Mouse (Mus musculus): Measurements from ENCODE around the gene Stx3. TPM values are rescaled to one million over a fixed set of nuclear protein-coding genes. Genes with fewer than 3 reads are reported as not detected.

Stx3 gene
- polyA plus RNA-seq (2015; fragmentation: Nextera tagmentation; extraction: Ambion mirVana) = 12.8 and 14.5 TPM in 2 replicates

DNA sequence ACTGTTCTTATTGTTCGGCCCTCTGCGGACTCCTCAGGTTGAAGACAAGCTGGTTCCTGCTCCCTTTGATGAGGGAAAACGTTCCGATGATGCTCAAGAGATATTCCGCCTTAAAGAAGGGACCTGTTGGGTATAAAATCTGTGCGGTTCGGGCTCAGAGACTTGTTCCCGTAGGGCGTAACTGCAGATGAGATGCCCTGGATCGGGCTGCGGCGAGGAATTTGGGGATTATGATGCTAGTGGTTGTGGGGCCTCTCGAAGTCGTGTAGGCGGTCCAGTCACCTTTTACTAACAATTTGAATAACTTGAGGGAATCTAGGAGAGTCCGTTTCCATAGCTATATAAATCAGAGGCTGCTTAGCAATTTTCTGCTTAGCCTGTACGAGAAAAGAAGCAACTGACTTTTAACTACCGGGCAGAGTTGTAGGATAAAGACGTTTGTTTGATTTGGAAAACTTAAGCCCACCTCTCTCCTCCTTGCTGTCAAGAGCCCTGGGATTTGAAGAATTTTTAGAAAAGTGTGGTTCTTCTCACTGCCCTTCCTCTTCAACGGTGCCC lies at the start of gene Stx3:
TSS of gene Stx3 (minus strand) at position 261 of the 558 bp plus-strand sequence.
- peaks cover 30% of the 10 kb centered on the region for H3K27me3 ChIP-seq (replicated peaks)
- ATAC-seq (ENCODE audit: low FRiP score) = peak; percentile 32; the same call in 1 of the 2 replicates

DNA sequence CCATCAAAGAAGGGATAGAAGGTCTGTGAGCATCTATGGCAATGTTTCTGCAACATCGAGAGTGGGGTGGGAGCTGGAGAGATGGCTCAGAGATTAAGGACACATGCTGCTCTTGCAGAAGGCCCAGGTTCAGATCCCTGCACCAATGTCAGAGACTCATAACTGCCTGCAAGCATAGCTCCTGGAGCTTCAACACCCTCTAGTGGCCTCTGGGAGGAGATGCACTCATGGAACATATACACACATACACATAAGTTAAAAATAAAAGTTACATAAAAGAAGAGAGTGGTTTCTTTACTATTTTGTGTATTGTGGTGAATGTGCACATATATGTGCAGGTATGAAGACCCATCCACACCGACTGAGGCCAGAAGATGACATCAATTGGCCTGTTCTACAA lies 48.6 kb upstream of the Stx3 start:
- 82% methylated on average over 2 of the region's 2 CpGs for WGBS

More for the DNA sequence above, at the start of gene Stx3:
- WGBS = under 1% methylated on average over 20 of the region's 20 CpGs
- peak within 1 kb of the TSS; percentile 74 for H3K9ac ChIP-seq (replicated peaks)
- no peaks in the 10 kb centered on the region for H3K9me3 ChIP-seq (replicated peaks)
- no peaks in the 10 kb centered on the region for H3K36me3 ChIP-seq
- no peak within 1 kb of the TSS for H3K27ac ChIP-seq (replicated peaks)
- peaks cover 26% of the 10 kb centered on the region for H3K4me1 ChIP-seq
- peak within 1 kb of the TSS; percentile 96 for H3K4me2 ChIP-seq
- H3K4me3 ChIP-seq (replicated peaks) = peak within 1 kb of the TSS; percentile 77

DNA sequence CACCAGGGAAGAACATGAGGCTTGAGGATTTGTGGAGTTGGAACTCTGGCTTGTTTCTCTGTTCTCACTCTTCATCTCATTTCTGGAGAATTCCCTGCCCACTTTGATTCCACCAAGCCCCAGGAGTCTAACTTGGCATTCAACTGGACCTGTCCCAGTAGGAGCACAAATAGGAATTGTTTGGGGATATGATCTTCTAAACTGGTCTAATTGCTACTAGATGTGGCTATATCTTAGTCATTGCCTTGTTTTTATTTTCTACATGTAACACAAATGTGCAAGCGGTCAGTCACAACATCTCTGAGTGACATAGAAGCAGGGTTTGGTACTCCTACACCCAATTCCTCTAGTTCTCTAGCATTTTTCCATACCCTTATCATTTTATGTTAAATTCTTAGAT lies 41.8 kb upstream of the Stx3 start, which contains the start of gene Olfr1418:
TSS of gene Olfr1418 (minus strand) at position 101 of the 400 bp plus-strand sequence.
- 95% methylated on average over 1 of the region's 1 CpGs for WGBS
- Histone ChIP-seq H3K9me3 (replicated peaks) (no peaks in the 10 kb centered on the region), H3K4me1 (no peaks in the 10 kb centered on the region), H3K27me3 (replicated peaks) (no peaks in the 10 kb centered on the region), H3K36me3 (no peaks in the 10 kb centered on the region), H3K4me2 (no peak within 1 kb of the TSS), H3K9ac (replicated peaks) (no peak within 1 kb of the TSS), H3K27ac (replicated peaks) (no peak within 1 kb of the TSS), H3K4me3 (replicated peaks) (no peak within 1 kb of the TSS)
- no peak for ATAC-seq (ENCODE audit: low FRiP score)

More for the DNA sequence above, 48.6 kb upstream of the Stx3 start:
- Histone ChIP-seq H3K4me3 (replicated peaks) (no peak overlapping the region), H3K9me3 (replicated peaks) (no peaks in the 10 kb centered on the region), H3K27me3 (replicated peaks) (no peaks in the 10 kb centered on the region), H3K4me1 (no peaks in the 10 kb centered on the region), H3K4me2 (no peak overlapping the region), H3K27ac (replicated peaks) (no peak overlapping the region), H3K9ac (replicated peaks) (no peak overlapping the region), H3K36me3 (no peaks in the 10 kb centered on the region)
- no peak for ATAC-seq (ENCODE audit: low FRiP score)

DNA sequence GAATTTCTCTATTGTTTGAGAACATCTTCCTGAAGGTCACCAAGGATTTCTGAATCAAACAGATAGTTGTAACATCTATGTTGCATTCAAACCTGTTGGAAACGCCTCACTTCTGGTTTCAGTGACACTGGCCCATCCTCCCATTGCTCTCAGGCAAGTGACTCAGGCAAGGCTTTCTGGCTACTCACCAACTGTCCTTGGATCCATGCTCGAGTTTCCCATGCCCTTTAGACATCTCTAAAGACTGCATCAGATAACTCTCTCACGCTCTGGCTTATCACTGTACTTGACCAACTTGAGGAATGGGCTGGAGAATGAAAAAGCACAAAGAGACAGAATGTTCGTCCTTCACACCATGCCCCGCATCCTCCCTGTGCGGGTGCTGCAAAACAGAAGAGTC lies 37.3 kb upstream of the Stx3 start:
- H3K36me3 ChIP-seq = no peaks in the 10 kb centered on the region
- 82% methylated on average over 6 of the region's 6 CpGs for WGBS
- H3K9me3 ChIP-seq (replicated peaks) = no peaks in the 10 kb centered on the region
- no peak overlapping the region for H3K9ac ChIP-seq (replicated peaks)
- H3K4me3 ChIP-seq (replicated peaks) = no peak overlapping the region
- no peak overlapping the region for H3K27ac ChIP-seq (replicated peaks)
- H3K27me3 ChIP-seq (replicated peaks) = no peaks in the 10 kb centered on the region
- no peak for ATAC-seq (ENCODE audit: low FRiP score)
- H3K4me1 ChIP-seq = no peaks in the 10 kb centered on the region
- no peak overlapping the region for H3K4me2 ChIP-seq

DNA sequence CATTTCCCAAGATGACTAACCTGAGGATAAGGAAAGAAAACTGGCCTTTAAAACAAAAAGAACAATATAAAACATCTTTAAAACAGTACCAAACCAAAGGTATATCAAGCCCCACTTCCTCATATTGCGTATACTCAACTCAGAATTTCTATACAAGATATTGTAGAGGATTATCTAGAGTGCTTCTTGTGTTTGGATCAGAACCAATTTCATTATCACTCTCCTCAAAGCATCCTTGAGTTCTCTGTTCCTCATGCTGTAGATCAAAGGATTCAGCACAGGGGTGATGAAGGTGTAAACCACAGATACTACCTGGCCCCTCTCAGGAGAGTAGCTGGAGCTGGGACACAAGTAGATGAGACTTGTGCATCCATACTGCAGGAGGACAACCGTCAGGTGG lies 35.6 kb upstream of the Stx3 start:
- no peaks in the 10 kb centered on the region for H3K36me3 ChIP-seq
- H3K9me3 ChIP-seq (replicated peaks) = no peaks in the 10 kb centered on the region
- H3K27me3 ChIP-seq (replicated peaks) = no peaks in the 10 kb centered on the region
- H3K27ac ChIP-seq (replicated peaks) = no peak overlapping the region
- no peaks in the 10 kb centered on the region for H3K4me1 ChIP-seq
- no peak for ATAC-seq (ENCODE audit: low FRiP score)
- 92% methylated on average over 2 of the region's 2 CpGs for WGBS
- H3K4me2 ChIP-seq = no peak overlapping the region
- no peak overlapping the region for H3K4me3 ChIP-seq (replicated peaks)
- H3K9ac ChIP-seq (replicated peaks) = no peak overlapping the region

DNA sequence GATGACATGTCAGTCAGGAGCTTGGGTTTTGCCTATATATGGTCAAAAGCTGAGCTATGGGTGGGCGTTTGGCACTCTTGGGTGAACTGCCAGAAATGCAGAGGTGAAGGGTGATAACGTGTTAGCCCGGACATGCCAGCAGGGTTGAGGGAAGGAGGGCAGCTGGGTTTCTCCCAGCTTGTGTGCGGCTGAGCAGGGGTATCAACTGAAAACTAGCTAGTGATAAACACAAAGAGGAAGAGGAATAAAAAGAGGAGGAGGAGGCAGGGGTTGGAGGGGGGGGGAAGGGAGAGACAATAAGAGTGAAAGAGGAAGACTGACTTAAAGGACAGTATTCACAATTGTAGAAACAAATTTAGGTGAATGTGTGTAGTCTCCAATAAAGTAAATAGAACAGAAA lies 33.4 kb upstream of the Stx3 start:
- H3K4me3 ChIP-seq (replicated peaks) = no peak overlapping the region
- no peak for ATAC-seq (ENCODE audit: low FRiP score)
- no peaks in the 10 kb centered on the region for H3K4me1 ChIP-seq
- no peaks in the 10 kb centered on the region for H3K36me3 ChIP-seq
- H3K9me3 ChIP-seq (replicated peaks) = no peaks in the 10 kb centered on the region
- no peak overlapping the region for H3K4me2 ChIP-seq
- 74% methylated on average over 4 of the region's 4 CpGs for WGBS
- H3K27me3 ChIP-seq (replicated peaks) = no peaks in the 10 kb centered on the region
- H3K27ac ChIP-seq (replicated peaks) = no peak overlapping the region
- no peak overlapping the region for H3K9ac ChIP-seq (replicated peaks)

- no peaks in the 10 kb centered on the region for H3K9me3 ChIP-seq (replicated peaks)
- no peak overlapping the region for H3K4me3 ChIP-seq (replicated peaks)
- no peaks in the 10 kb centered on the region for H3K36me3 ChIP-seq
- H3K9ac ChIP-seq (replicated peaks) = no peak overlapping the region
- ATAC-seq (ENCODE audit: low FRiP score) = no peak
- no peak overlapping the region for H3K4me2 ChIP-seq
- 90% methylated on average over 4 of the region's 4 CpGs for WGBS
- H3K4me1 ChIP-seq = no peaks in the 10 kb centered on the region
- H3K27ac ChIP-seq (replicated peaks) = no peak overlapping the region
- no peaks in the 10 kb centered on the region for H3K27me3 ChIP-seq (replicated peaks)
Observed at GRCm38 (mm10) chr19:11846333-11846732, 27.1 kb upstream of the Stx3 start.

DNA sequence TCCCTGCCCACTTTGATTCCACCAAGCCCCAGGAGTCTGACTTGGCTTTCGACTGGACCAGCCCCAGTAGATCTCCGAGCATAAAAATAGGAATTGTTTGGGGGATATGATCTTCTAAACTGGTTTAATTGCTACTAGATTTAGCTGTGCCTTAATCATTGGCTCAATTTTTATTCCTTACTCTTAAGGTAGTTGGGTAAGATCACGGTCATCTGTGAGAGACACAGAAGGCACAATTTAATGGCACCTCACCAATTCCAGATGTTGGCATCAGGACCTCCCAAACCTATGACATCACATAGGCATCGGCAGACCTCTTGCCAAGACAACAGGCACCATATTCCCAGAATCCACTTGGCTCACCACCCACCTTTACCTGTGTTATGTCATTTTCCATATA lies 19.9 kb upstream of the Stx3 start, which contains the start of gene Olfr1417:
TSS of gene Olfr1417 (minus strand) at position 101 of the 400 bp plus-strand sequence.
- Histone ChIP-seq H3K4me2 (no peak within 1 kb of the TSS), H3K4me1 (no peaks in the 10 kb centered on the region), H3K36me3 (no peaks in the 10 kb centered on the region), H3K27me3 (replicated peaks) (no peaks in the 10 kb centered on the region), H3K4me3 (replicated peaks) (no peak within 1 kb of the TSS), H3K27ac (replicated peaks) (no peak within 1 kb of the TSS), H3K9me3 (replicated peaks) (no peaks in the 10 kb centered on the region), H3K9ac (replicated peaks) (no peak within 1 kb of the TSS)
- WGBS = 91% methylated on average over 4 of the region's 4 CpGs
- no peak for ATAC-seq (ENCODE audit: low FRiP score)

GRCm38 (mm10) chr19:11823346-11824065 lies 4.3 kb upstream of the Stx3 start:
- Histone ChIP-seq H3K4me1 (peaks cover 13% of the 10 kb centered on the region), H3K4me3 (replicated peaks) (no peak overlapping the region), H3K4me2 (no peak overlapping the region), H3K27ac (replicated peaks) (no peak overlapping the region), H3K9ac (replicated peaks) (no peak overlapping the region), H3K9me3 (replicated peaks) (no peaks in the 10 kb centered on the region), H3K36me3 (no peaks in the 10 kb centered on the region), H3K27me3 (replicated peaks) (peaks cover 10% of the 10 kb centered on the region)
- no peak for ATAC-seq (ENCODE audit: low FRiP score)
- WGBS = 29% methylated on average over 4 of the region's 4 CpGs

DNA sequence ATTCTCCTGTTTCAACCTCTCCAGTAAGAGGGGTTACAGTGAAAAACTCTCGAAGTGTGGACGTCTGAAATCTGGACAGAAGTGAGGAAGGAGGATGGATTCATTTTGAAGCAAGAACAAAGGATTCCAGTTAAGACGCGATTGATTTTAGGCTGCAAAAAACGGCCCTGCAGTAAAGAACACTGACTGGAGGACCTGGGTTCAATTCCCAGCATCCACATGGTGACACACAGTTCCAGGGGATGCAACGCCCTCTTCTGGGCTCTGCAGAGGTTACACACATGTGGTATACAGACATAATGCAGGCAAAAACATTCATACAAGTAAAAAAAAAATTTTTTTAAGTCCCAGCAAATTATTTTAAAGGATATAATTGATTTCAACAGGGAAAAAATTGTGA lies 1.0 kb upstream of the Stx3 start:
- H3K4me1 ChIP-seq = peaks cover 26% of the 10 kb centered on the region
- H3K27ac ChIP-seq (replicated peaks) = no peak overlapping the region
- H3K9me3 ChIP-seq (replicated peaks) = no peaks in the 10 kb centered on the region
- peak overlapping the region; percentile 74; the same call in 1 of the 2 replicates for H3K9ac ChIP-seq (replicated peaks)
- peaks cover 27% of the 10 kb centered on the region for H3K27me3 ChIP-seq (replicated peaks)
- WGBS = 37% methylated on average over 6 of the region's 6 CpGs
- H3K36me3 ChIP-seq = no peaks in the 10 kb centered on the region
- H3K4me3 ChIP-seq (replicated peaks) = peak overlapping the region; percentile 77
- no peak for ATAC-seq (ENCODE audit: low FRiP score)
- peak overlapping the region; percentile 96 for H3K4me2 ChIP-seq

- Histone ChIP-seq H3K36me3 (no peaks in the 10 kb centered on the region), H3K27ac (replicated peaks) (no peak overlapping the region), H3K4me3 (replicated peaks) (peak overlapping the region; percentile 77), H3K4me2 (peak overlapping the region; percentile 96), H3K27me3 (replicated peaks) (peaks cover 30% of the 10 kb centered on the region), H3K9ac (replicated peaks) (peak overlapping the region; percentile 74), H3K9me3 (replicated peaks) (no peaks in the 10 kb centered on the region), H3K4me1 (peaks cover 26% of the 10 kb centered on the region)
- peak; percentile 55 for ATAC-seq (ENCODE audit: low FRiP score)
- WGBS = under 1% methylated on average over 15 of the region's 15 CpGs
Observed at GRCm38 (mm10) chr19:11819800-11820199, 597 bp upstream of the Stx3 start.
